Mouse (Mus musculus) ES-E14 (cell line): ENCODE measurements around the gene Nol4l.

Experiments
- CHD2 ChIP-seq: IDR thresholded peaks from 2 replicates; pipeline ENCODE4 v1.6.1; 2014; ENCODE audit warnings: mild to moderate bottlenecking, low read depth, low read length, inconsistent platforms
- HCFC1 ChIP-seq: IDR thresholded peaks from 2 replicates; pipeline ENCODE4 v1.6.1; 2012; ENCODE audit warnings: low read length, inconsistent platforms, borderline replicate concordance; ENCODE audit not compliant: insufficient read depth
- MAFK ChIP-seq: IDR thresholded peaks from 2 replicates; pipeline ENCODE4 v1.6.1; 2014; ENCODE audit warnings: mild to moderate bottlenecking, low read depth, low read length, inconsistent platforms; ENCODE audit not compliant: insufficient read depth
- ZC3H11A ChIP-seq: IDR thresholded peaks from 2 replicates; pipeline ENCODE4 v1.6.1; 2012; ENCODE audit warnings: low read depth, mild to moderate bottlenecking, inconsistent platforms, low read length, borderline replicate concordance
- ZNF384 ChIP-seq: IDR thresholded peaks from 2 replicates; pipeline ENCODE4 v1.6.1; 2012; ENCODE audit warnings: low read depth, low read length, inconsistent platforms

DNA sequence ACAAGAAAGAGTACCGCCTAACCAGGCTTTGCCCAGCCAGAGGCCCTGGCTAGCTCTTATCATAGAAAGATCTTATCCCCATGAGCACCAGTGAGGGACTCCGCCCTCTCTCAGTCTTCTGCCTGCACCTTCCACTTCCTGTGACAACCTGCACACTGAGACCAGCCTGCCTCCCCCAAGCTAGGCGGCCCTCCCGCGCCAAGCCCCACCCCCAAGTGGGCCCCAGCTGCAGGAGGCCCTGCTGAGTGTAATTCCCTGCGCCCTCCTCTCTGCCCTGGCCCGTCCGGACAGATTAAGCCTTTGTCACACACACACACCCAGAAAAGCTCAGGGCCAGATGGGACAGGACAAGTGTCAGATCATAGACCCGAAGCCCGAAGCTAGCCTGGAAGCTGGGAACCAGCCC lies 3.9 kb downstream of the Nol4l start:
- TF ChIP-seq HCFC1 (no peak), ZC3H11A (no peak), ZNF384 (no peak), CHD2 (no peak), MAFK (no peak)
